Mouse (Mus musculus) stomach, embryonic 15.5 days (tissue): ENCODE data around the gene Gvin1. TPM values are rescaled to one million over a fixed set of nuclear protein-coding genes. Genes with fewer than 3 reads are reported as not detected.
"Not testable (repeated sequence)": the region's sequence is repeated elsewhere in the genome, so short reads cannot be mapped to it uniquely, and the experiment has no call there.

Experiments
- ATAC-seq: fragments of 200-750 bp; cut with Nextera tagmentation; 2 replicates; pipeline ENCODE4 v1.8.0; 2017; ENCODE audit warnings: low read depth, moderate number of reproducible peaks, moderate TSS enrichment; ENCODE audit not compliant: insufficient read depth, low FRiP score
- H3K27ac ChIP-seq: fragments of 300-500 bp; sonication (generic); 2 replicates; pipeline ENCODE4 v1.5.1; 2015; ENCODE audit warnings: mild to moderate bottlenecking, inconsistent platforms
- H3K27me3 ChIP-seq: fragments of 300-500 bp; sonication (generic); replicated peaks from 2 replicates; pipeline ENCODE4 v1.6.1; 2015; ENCODE audit warnings: inconsistent platforms
- H3K36me3 ChIP-seq: fragments of 300-500 bp; sonication (generic); 2 replicates; pipeline ENCODE4 v1.6.1; 2015; ENCODE audit warnings: inconsistent platforms
- H3K4me1 ChIP-seq: fragments of 300-500 bp; sonication (generic); 2 replicates; pipeline ENCODE4 v1.6.1; 2015; ENCODE audit warnings: inconsistent platforms
- H3K4me2 ChIP-seq: fragments of 300-500 bp; sonication (generic); 2 replicates; pipeline ENCODE4 v1.6.1; 2015; ENCODE audit warnings: mild to moderate bottlenecking, inconsistent platforms
- H3K4me3 ChIP-seq: fragments of 300-500 bp; sonication (generic); replicated peaks from 2 replicates; pipeline ENCODE4 v1.5.1; 2015; ENCODE audit warnings: inconsistent platforms
- H3K9ac ChIP-seq: fragments of 300-500 bp; sonication (generic); 2 replicates; pipeline ENCODE4 v1.6.1; 2015; ENCODE audit warnings: inconsistent platforms
- H3K9me3 ChIP-seq: fragments of 300-500 bp; sonication (generic); 2 replicates; pipeline ENCODE4 v1.6.1; 2016; ENCODE audit warnings: inconsistent platforms
- WGBS: fragments of 180-500 bp; shearing (Covaris S2); methylation state at CpG from one replicate; pipeline ENCODE4 v1.1.7; 2015; 5-methylcytosine and 5-hydroxymethylcytosine counted together
- polyA plus RNA-seq: library from polyadenylated mRNA; unstranded; fragments of >200 nt; fragmentation: Nextera tagmentation; extraction: Ambion mirVana; gene quantifications from 2 replicates; pipeline ENCODE4 v1.2.1, GENCODE M21; 2015

Gvin1 gene
- polyA plus RNA-seq, 1 experiment from 2014 or later = 0.78 TPM

GRCm38 (mm10) chr7:106177065-106177464, 38.1 kb downstream of the Gvin1 start:
- not testable (repeated sequence) for H3K4me1 ChIP-seq, H3K27me3 ChIP-seq

GRCm38 (mm10) chr7:106145013-106145754, 69.9 kb downstream of the Gvin1 start:
- not testable (repeated sequence) for H3K4me2 ChIP-seq, H3K27ac ChIP-seq, ATAC-seq, H3K4me3 ChIP-seq, H3K9ac ChIP-seq, H3K9me3 ChIP-seq, H3K36me3 ChIP-seq, H3K27me3 ChIP-seq, H3K4me1 ChIP-seq
- WGBS = 100% methylated on average over 1 of the region's 2 CpGs

More at GRCm38 (mm10) chr7:106177065-106177464, 38.1 kb downstream of the Gvin1 start:
- H3K4me2 ChIP-seq, H3K27ac ChIP-seq, H3K9me3 ChIP-seq, ATAC-seq, H3K4me3 ChIP-seq, H3K9ac ChIP-seq, H3K36me3 ChIP-seq: not testable (repeated sequence)

GRCm38 (mm10) chr7:106141128-106141895, 73.8 kb downstream of the Gvin1 start:
- H3K9me3 ChIP-seq, H3K27ac ChIP-seq, H3K36me3 ChIP-seq, H3K4me2 ChIP-seq, H3K4me3 ChIP-seq, H3K9ac ChIP-seq, ATAC-seq, H3K4me1 ChIP-seq, H3K27me3 ChIP-seq: not testable (repeated sequence)
- no CpG with 5 or more reads among the region's 1 CpGs for WGBS

- ATAC-seq, H3K4me2 ChIP-seq, H3K4me3 ChIP-seq, H3K27me3 ChIP-seq, H3K9ac ChIP-seq, H3K36me3 ChIP-seq, H3K27ac ChIP-seq, H3K9me3 ChIP-seq, H3K4me1 ChIP-seq: not testable (repeated sequence)
- WGBS = no CpG with 5 or more reads among the region's 2 CpGs
Observed at GRCm38 (mm10) chr7:106117090-106117948, 97.8 kb downstream of the Gvin1 start.
